Mouse (Mus musculus): Measurements from ENCODE around the gene Xab2. TPM values are rescaled to one million over a fixed set of nuclear protein-coding genes. Genes with fewer than 3 reads are reported as not detected.

The Xab2 gene
- polyA plus RNA-seq, 1 experiment from 2014 or later = 60.5 TPM

Other genes starting within 250 kb of the Xab2 start
- 5.2 and 6.4 TPM in 2 replicates for gene Arhgef18, start 228.3 kb downstream of the Xab2 start, polyA plus RNA-seq (2014; fragmentation: Nextera tagmentation; extraction: Ambion mirVana)
- 3.4 and 4.3 TPM in 2 replicates for gene Pex11g, start 153.6 kb downstream of the Xab2 start, polyA plus RNA-seq (2014; fragmentation: Nextera tagmentation; extraction: Ambion mirVana)
- gene Tex45, start 150.5 kb downstream of the Xab2 start, polyA plus RNA-seq (2014; fragmentation: Nextera tagmentation; extraction: Ambion mirVana) = not detected in 2 replicates
- gene Zfp358, start 128.2 kb downstream of the Xab2 start, polyA plus RNA-seq (2014; fragmentation: Nextera tagmentation; extraction: Ambion mirVana) = 8.7 and 8.9 TPM in 2 replicates
- 36.2 and 39.8 TPM in 2 replicates for gene Mcoln1, start 120.9 kb downstream of the Xab2 start, polyA plus RNA-seq (2014; fragmentation: Nextera tagmentation; extraction: Ambion mirVana)
- 17.8 and 22.9 TPM in 2 replicates for gene Pnpla6, start 105.9 kb downstream of the Xab2 start, polyA plus RNA-seq (2014; fragmentation: Nextera tagmentation; extraction: Ambion mirVana)
- gene C330021F23Rik, start 53.3 kb downstream of the Xab2 start, polyA plus RNA-seq (2014; fragmentation: Nextera tagmentation; extraction: Ambion mirVana) = 3.0 and 4.9 TPM in 2 replicates
- 3.5 and 3.9 TPM in 2 replicates for gene Camsap3, start 34.0 kb downstream of the Xab2 start, polyA plus RNA-seq (2014; fragmentation: Nextera tagmentation; extraction: Ambion mirVana)
- gene Pet100, start 232 bp upstream of the Xab2 start, polyA plus RNA-seq (2014; fragmentation: Nextera tagmentation; extraction: Ambion mirVana) = 102 and 111 TPM in 2 replicates
- 0.40 TPM in 1 of 2 replicates, not detected in the other for gene Pcp2, start 4.2 kb upstream of the Xab2 start, polyA plus RNA-seq (2014; fragmentation: Nextera tagmentation; extraction: Ambion mirVana)
- gene Stxbp2, start 9.6 kb upstream of the Xab2 start, polyA plus RNA-seq (2014; fragmentation: Nextera tagmentation; extraction: Ambion mirVana) = 97.5 and 105 TPM in 2 replicates
- gene Retn, start 34.5 kb upstream of the Xab2 start, polyA plus RNA-seq (2014; fragmentation: Nextera tagmentation; extraction: Ambion mirVana) = 0.29 and 0.40 TPM in 2 replicates
- 0.52 and 1.0 TPM in 2 replicates for gene Mcemp1, start 44.4 kb upstream of the Xab2 start, polyA plus RNA-seq (2014; fragmentation: Nextera tagmentation; extraction: Ambion mirVana)
- 7.3 and 11.4 TPM in 2 replicates for gene Fcor, start 51.0 kb upstream of the Xab2 start, polyA plus RNA-seq (2014; fragmentation: Nextera tagmentation; extraction: Ambion mirVana)
- gene Trappc5, start 55.0 kb upstream of the Xab2 start, polyA plus RNA-seq (2014; fragmentation: Nextera tagmentation; extraction: Ambion mirVana) = 29.5 and 31.6 TPM in 2 replicates
- gene Fcer2a, start 72.9 kb upstream of the Xab2 start, polyA plus RNA-seq (2014; fragmentation: Nextera tagmentation; extraction: Ambion mirVana) = 0.10 TPM in 1 of 2 replicates, not detected in the other
- gene Clec4g, start 99.3 kb upstream of the Xab2 start, polyA plus RNA-seq (2014; fragmentation: Nextera tagmentation; extraction: Ambion mirVana) = 0.92 and 1.8 TPM in 2 replicates
- 0.23 TPM in 1 of 2 replicates, not detected in the other for gene Cd209a, start 127.7 kb upstream of the Xab2 start, polyA plus RNA-seq (2014; fragmentation: Nextera tagmentation; extraction: Ambion mirVana)
- not detected in 2 replicates for gene Cd209e, start 233.0 kb upstream of the Xab2 start, polyA plus RNA-seq (2014; fragmentation: Nextera tagmentation; extraction: Ambion mirVana)

Data from liver, embryonic 11.5 days (tissue).